Mouse (Mus musculus) testis, adult 2 months (tissue): ENCODE data around the gene Senp3. TPM values are rescaled to one million over a fixed set of nuclear protein-coding genes. Genes with fewer than 3 reads are reported as not detected.
"Not testable (repeated sequence)": the region's sequence is repeated elsewhere in the genome, so short reads cannot be mapped to it uniquely, and the experiment has no call there.

Source experiments
- H3K27ac ChIP-seq: fragments of 200-500 bp; 2 replicates; pipeline ENCODE4 v1.5.1; 2012; ENCODE audit warnings: low read depth, low read length; ENCODE audit not compliant: control insufficient read depth, insufficient read depth
- H3K27me3 ChIP-seq: fragments of 200-500 bp; 2 replicates; pipeline ENCODE4 v1.6.1; 2012; ENCODE audit warnings: mild to moderate bottlenecking, low read length, moderate library complexity; ENCODE audit not compliant: control insufficient read depth, insufficient read depth
- H3K36me3 ChIP-seq: fragments of 200-500 bp; 2 replicates; pipeline ENCODE4 v1.6.1; 2012; ENCODE audit warnings: mild to moderate bottlenecking, low read length; ENCODE audit not compliant: control insufficient read depth, insufficient read depth
- H3K4me1 ChIP-seq: fragments of 200-500 bp; 2 replicates; pipeline ENCODE4 v1.6.1; 2012; ENCODE audit warnings: low read length; ENCODE audit not compliant: control insufficient read depth, insufficient read depth
- H3K4me3 ChIP-seq: fragments of 200-500 bp; 2 replicates; pipeline ENCODE4 v1.5.1; 2012; ENCODE audit warnings: low read depth, mild to moderate bottlenecking, low read length, moderate library complexity, mixed read lengths; ENCODE audit not compliant: control insufficient read depth
- CTCF ChIP-seq: fragments of 200-500 bp; IDR thresholded peaks from 2 replicates; pipeline ENCODE4 v1.5.1; 2012; ENCODE audit warnings: low read depth, mild to moderate bottlenecking, inconsistent platforms, low read length, moderate library complexity; ENCODE audit not compliant: control insufficient read depth, insufficient read depth, insufficient replicate concordance
- POLR2A ChIP-seq: fragments of 200-500 bp; IDR thresholded peaks from 2 replicates; pipeline ENCODE4 v1.6.1; 2012; ENCODE audit warnings: low read depth, mild to moderate bottlenecking, inconsistent platforms, low read length, moderate library complexity; ENCODE audit not compliant: control insufficient read depth
- polyA plus RNA-seq: library from polyadenylated mRNA; depleted of rRNA; stranded (reverse); fragments of >200 nt; gene quantifications from 2 replicates; pipeline ENCODE4 v1.2.3, GENCODE M21; 2012; rRNA removed

The Senp3 gene
- polyA plus RNA-seq = 54.7 and 67.6 TPM in 2 replicates

GRCm38 (mm10) chr11:69681314-69682208 is at the start of gene Senp3:
Gene Senp3, minus strand, starts transcription at chr11:69682084.
- H3K27me3 ChIP-seq = no peaks in the 10 kb centered on the region
- peaks cover 9% of the 10 kb centered on the region for H3K4me1 ChIP-seq
- TF ChIP-seq POLR2A (peak; percentile 87; the same call in 1 of the 2 replicates), CTCF (no peak)
- peak within 1 kb of the TSS; percentile 90 for H3K4me3 ChIP-seq
- H3K27ac ChIP-seq = peak within 1 kb of the TSS; percentile 74
- no peaks in the 10 kb centered on the region for H3K36me3 ChIP-seq

- not testable (repeated sequence) for H3K4me1 ChIP-seq, H3K27ac ChIP-seq, H3K27me3 ChIP-seq, H3K4me3 ChIP-seq, H3K36me3 ChIP-seq
Measured at GRCm38 (mm10) chr11:69731408-69731807, 49.5 kb upstream of the Senp3 start.

- no peak overlapping the region for H3K4me3 ChIP-seq
- H3K36me3 ChIP-seq = no peaks in the 10 kb centered on the region
- TF ChIP-seq CTCF (peak; percentile 38; the same call in 1 of the 2 replicates), POLR2A (no peak)
- no peaks in the 10 kb centered on the region for H3K27me3 ChIP-seq
- H3K4me1 ChIP-seq = 0 out of 2 replicates have a peak, but pooled peaks cover 2% of the 10 kb centered on the region
- no peak overlapping the region for H3K27ac ChIP-seq
Measured at GRCm38 (mm10) chr11:69729063-69729462, 47.2 kb upstream of the Senp3 start.

- TF ChIP-seq CTCF (no peak), POLR2A (no peak)
- H3K27me3 ChIP-seq = no peaks in the 10 kb centered on the region
- 0 out of 2 replicates have a peak, but pooled peaks cover 2% of the 10 kb centered on the region for H3K4me1 ChIP-seq
- H3K4me3 ChIP-seq = no peak overlapping the region
- no peak overlapping the region for H3K27ac ChIP-seq
- H3K36me3 ChIP-seq = no peaks in the 10 kb centered on the region
Measured at GRCm38 (mm10) chr11:69725951-69726350, 44.1 kb upstream of the Senp3 start.

- TF ChIP-seq CTCF (no peak), POLR2A (no peak)
Measured at GRCm38 (mm10) chr11:69723074-69723473, 41.2 kb upstream of the Senp3 start.

GRCm38 (mm10) chr11:69720852-69721251 is 39.0 kb upstream of the Senp3 start:
- Histone ChIP-seq H3K4me1 (no peaks in the 10 kb centered on the region; the same call in none of the 2 replicates), H3K27me3 (no peaks in the 10 kb centered on the region), H3K27ac (no peak overlapping the region), H3K36me3 (no peaks in the 10 kb centered on the region), H3K4me3 (no peak overlapping the region)
- no peak for TF ChIP-seq CTCF
- TF ChIP-seq POLR2A = no peak

More at GRCm38 (mm10) chr11:69723074-69723473, 41.2 kb upstream of the Senp3 start:
- Histone ChIP-seq H3K27ac (no peak overlapping the region), H3K36me3 (no peaks in the 10 kb centered on the region), H3K4me1 (peaks cover 2% of the 10 kb centered on the region; the same call in 1 of the 2 replicates), H3K4me3 (no peak overlapping the region), H3K27me3 (no peaks in the 10 kb centered on the region)

- Histone ChIP-seq H3K27ac (no peak overlapping the region), H3K36me3 (no peaks in the 10 kb centered on the region), H3K4me3 (no peak overlapping the region), H3K27me3 (no peaks in the 10 kb centered on the region), H3K4me1 (peaks cover 2% of the 10 kb centered on the region)
- peak; percentile 11; the same call in 1 of the 2 replicates for TF ChIP-seq CTCF
- no peak for TF ChIP-seq POLR2A
Measured at GRCm38 (mm10) chr11:69719423-69719822, 37.5 kb upstream of the Senp3 start.
